Mouse (Mus musculus): ENCODE measurements around the gene Matn4. TPM values are rescaled to one million over a fixed set of nuclear protein-coding genes. Genes with fewer than 3 reads are reported as not detected.

The Matn4 gene
- total RNA-seq, 2 experiments from 2014 or later, result 20.4 to 25.9 TPM

DNA sequence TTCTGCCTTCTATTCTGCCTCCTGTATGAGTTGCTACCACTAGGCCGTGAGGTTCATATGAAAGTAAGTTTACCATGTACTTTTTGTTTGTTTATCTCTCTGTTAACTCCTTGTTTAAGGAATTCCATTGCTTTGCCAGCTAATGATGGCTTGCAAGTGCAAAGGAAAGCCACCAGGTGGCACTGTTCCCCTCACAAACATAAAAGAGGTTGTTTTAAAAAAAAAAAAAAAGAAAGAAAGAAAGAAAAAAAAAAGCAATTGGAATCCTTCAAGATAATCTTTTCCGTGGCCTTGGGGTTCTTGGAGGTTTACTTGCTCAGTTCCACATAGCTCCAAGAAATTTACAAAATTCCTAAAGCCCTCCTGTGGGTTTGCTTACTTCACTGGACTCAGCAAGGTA lies 12.2 kb upstream of the Matn4 start:
- DNase-seq (ENCODE audit: low spot score in 2 of 2), result peak in 1 of 2 experiments; percentile 53

DNA sequence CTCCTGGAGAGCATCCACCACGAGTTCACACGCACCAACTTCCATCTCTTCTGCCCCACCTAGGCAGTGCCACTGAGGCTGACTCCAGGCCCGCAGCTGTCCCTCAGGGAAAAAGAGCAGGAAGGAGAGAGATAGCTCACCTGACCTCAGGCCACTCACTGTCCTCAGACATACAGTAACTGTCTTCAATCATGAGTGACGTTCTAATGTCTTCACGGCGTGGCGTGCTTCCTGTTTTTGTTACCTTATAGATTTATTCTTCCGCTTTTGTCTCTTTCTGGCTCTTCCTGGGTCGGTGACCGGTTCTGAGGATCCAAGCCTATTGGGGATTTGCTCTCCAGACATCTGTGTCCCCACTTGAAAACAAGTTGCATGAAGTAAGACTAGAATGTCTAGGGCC lies 9.6 kb upstream of the Matn4 start:
- DNase-seq (ENCODE audit: low spot score in 2 of 2), result no peak

DNA sequence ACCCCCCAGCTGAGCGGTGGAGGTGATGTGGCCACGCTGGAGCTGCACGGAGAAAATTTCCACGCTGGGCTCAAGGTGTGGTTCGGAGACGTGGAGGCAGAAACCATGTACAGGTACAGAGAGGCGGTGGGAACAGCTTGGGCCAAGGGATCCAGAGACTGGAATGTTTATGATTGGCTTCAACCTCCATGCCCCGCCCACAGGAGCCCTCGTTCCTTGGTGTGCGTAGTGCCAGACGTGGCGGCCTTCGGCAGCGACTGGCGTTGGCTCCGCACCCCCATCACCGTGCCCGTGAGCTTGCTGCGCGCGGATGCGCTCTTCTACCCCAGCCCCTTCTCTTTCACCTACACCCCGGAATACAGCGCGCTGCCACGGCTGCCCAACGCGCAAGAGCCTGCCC lies 9.2 kb upstream of the Matn4 start:
- DNase-seq (ENCODE audit: low spot score in 2 of 2), result no peak

DNA sequence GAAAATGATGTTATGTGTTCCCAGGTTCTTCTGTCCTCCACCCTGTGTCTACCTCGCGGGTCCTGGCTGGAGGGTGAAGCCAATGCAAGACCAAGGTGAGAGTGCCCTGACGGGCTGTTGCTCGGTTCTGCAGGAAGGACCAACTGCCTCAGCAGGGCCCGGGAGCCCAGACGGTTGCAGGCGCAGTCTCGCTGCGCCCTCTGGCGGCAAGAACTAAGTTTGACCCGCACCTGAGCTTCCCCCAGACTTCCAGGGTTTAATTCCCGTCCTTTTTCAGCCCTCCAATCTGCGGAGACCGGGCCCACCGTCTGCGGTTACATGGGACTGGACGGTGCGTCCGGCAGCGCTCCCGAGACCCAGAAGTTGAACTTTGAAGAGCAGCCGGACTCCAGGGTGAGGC lies 2.7 kb upstream of the Matn4 start:
- peak; percentile 77 to 83 for DNase-seq (ENCODE audit: low spot score in 2 of 2)

DNA sequence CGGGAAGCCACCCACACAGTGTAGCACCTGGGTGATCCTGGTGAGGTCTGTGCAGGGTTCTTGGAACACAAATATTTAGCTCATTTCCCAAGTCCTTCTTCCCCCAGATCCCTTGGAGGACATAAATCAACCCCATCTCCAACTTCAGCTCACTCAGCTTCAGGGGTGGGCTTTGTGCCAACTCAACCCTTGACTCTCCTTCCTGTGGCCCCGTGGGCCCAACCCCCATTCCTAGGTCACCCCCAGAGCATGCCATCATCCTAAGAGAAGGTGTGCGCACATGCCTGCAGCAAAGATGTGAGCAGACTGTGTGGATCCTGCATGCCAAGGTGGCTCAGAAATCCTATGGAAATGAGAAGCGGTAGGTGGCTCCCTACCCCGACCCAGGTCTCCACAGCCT lies 559 bp upstream of the Matn4 start:
- DNase-seq (ENCODE audit: low spot score in 2 of 2), result no peak

DNA sequence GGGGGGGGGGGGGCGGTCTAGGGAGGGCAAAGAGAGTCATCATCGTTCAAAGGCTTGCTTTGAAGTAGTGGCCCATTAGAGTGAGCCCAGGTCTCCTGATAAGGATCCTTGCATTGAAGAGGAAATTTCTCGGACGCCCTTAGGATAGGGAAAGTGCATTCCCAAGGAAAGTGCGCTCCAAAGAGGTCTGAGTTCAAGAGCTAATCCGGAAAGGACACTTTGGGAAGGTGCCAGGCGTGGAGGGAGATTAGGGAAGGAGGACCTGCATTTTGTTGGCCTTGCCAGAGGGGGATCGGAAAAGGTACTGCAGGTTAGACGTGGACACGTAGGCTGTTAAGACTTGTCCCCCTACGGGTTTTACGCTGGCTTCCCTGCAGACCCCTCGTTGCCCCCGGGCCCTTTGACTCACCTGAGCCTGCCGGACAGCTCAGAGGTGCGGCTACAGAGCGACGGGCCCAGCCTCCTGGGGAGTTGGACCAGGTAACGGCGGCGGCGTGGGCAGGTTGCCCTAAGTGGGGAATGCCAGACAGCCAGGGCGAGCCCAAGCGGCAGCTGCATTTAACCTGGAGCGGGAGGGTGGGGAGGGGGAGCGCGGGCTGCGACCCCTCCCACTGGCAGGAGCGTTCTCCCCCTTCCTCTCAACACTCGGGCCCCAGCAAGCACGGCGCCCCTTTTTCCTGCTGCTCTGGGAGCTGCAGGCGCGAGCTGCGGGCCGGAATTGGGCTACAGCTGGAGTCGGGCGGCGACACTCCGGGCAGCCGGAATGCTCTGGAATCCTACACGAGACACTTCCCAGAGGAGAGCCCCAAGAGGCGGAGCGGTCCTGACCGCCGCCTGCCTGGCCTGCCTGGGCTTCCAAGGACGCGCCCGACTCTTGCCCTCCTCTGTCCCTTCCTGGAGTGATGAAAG lies 624 bp downstream of the Matn4 start:
- peak in 1 of 2 experiments; percentile 32 for DNase-seq (ENCODE audit: low spot score in 2 of 2)

DNA sequence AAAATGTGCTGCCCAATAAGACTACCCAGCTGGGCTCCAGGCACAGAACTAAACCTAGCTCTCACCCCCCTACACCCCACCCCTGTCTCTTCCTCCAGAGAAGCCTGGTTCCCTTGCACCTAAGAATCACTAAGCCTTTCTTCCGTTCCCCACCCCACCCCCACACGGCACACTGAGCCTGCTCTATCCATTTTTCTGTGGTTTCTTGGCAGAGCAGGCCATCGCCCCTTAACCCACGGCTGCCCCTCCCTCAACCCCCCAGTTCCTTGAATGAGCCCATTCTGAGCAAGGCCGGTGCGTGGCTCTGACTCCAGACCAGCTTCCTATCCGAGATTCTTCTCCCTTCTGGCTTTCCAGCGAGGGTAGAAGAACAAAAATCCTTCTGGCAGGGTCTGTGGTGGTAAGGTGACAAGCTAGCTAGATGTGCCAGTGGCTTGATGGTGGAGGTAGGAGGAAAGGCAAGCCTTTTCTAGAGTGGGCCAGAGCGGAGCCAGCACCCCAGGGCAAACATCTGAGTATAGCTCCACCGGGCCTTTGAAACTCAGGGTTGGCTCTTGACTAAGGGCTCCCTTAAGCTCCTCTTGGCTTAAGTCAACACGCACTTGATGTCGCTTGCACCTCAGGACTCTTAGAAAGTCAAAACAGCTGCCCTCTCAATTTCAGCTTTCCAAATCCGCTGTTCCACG lies 1.4 kb downstream of the Matn4 start:
- DNase-seq (ENCODE audit: low spot score in 2 of 2), result peak in 1 of 2 experiments; percentile 56

DNA sequence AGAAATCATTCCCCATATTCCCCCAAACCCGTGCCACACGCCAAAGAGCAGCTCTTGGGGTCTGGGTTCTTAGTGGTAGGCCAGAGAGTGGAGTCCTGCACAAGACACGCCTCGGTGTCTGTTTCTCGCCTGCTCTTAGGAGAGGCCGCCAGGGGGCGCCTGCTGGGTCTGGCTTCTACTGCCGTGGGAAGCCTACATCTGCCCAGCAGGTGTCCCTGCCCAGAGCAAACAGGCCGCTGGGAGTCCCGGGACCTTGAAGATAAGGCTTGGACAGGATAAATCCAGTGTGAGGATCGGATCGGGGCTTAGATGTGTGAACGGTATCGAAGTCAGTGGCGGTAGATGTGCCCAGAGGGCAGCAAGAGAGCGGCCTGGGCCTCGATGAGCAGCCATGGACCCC lies 2.1 kb downstream of the Matn4 start, which contains the start of gene Rbpjl:
TSS of gene Rbpjl (plus strand) at position 236 of the 400 bp plus-strand sequence.
- peak; percentile 75 to 76 for DNase-seq (ENCODE audit: low spot score in 2 of 2)

DNA sequence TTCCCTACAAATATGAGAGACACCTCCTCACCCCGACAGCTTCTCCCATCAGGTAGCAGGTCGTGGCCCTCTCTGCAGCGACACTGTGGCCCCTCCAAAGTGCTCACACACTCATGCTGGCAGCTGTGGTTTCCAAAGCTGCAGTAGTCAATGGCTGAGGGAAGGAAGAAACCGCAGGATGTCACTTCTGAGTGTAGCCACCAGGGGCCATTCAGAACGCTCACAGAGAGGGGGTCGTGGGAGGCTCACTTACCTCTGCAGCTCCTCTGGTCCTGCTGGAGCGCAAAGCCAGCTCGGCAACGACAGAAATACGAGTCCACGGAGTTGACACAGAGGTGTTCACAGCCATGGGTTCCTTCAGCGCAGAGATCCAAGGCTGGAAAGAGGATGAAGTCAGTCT lies 8.0 kb downstream of the Matn4 start:
- no peak for DNase-seq (ENCODE audit: low spot score in 2 of 2)

DNA sequence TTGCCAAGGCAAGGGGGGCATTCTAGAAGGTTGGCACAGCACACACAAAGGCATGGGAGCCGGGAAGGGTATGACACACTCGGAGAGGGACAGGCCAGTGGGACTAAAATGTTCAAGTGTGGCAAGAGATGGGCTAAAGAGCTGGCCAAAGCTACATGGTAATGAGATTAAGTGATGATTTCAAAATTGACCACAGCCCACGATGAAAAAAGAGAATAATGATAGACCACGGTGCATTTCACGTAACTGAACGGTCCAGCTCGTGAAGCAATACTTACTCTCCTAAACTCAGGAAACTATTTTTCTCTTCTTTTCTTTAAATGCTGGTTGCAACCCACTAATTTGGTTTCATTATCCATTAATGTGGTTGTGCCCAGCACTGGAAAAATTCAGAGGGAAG lies 8.9 kb downstream of the Matn4 start:
- no peak for DNase-seq (ENCODE audit: low spot score in 2 of 2)

DNA sequence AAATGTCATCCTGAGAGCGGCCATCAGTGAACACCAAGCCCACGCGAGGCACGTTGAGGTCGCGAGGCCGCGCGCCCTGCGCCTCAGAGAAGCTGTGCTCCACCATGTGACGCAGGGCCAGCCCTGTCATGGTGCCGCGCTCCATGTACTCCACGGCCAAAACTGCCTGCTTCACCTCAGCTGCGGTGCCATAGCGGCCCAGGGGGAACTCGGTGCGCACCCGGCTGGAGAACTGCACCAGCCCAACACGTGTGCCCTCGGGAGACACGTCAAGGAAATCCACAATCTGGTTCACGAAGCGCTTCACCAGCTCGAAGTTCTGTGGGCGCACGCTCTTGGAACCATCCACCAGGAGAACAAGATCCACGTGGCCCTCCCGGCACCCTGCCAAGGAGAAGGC lies 11.8 kb downstream of the Matn4 start:
- no peak for DNase-seq (ENCODE audit: low spot score in 2 of 2)

DNA sequence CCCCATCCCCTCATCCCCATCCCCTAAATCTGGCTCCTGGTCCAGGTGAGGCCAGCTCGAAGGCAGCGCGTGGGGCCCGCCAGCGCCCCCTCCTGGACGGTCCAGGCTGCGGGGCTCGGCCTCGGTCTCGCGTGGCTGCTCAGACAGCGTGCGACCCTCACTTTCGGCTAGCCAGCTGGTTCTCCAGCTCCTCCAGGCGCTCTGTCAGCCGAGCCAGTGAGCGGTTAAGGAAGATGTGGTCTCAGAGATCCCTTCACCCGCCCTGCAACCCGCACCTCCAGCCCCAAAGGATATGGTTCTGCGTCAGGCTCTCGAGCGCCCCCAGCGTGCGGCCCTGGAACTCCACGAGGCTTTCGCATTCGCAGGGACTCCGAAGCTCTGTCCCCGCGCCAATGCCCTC lies 15.5 kb downstream of the Matn4 start:
- DNase-seq (ENCODE audit: low spot score in 2 of 2), result peak; percentile 94

DNA sequence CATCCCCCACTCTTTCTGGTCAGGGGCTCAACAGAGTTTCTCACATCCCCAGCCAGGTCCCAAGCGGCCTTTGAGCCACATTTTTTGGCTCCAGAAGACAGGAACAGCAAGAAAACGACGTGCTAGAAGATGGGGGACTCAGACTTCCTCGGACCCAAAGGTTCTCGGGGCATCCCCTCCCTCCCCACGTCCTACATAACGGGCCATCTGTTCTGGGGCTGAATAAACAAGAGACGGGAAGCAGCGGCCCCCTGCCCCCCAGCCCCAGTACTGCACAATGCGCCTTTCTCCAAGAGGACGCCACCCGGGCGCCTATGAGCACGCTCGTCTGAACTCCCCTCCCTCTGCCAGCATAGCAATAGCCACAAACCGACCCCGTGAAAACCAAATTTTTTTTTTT lies 15.9 kb downstream of the Matn4 start, which contains the start of gene Slpi:
TSS of gene Slpi (minus strand) at position 76 of the 400 bp plus-strand sequence.
- peak; percentile 53 to 65 for DNase-seq (ENCODE audit: low spot score in 2 of 2)

DNA sequence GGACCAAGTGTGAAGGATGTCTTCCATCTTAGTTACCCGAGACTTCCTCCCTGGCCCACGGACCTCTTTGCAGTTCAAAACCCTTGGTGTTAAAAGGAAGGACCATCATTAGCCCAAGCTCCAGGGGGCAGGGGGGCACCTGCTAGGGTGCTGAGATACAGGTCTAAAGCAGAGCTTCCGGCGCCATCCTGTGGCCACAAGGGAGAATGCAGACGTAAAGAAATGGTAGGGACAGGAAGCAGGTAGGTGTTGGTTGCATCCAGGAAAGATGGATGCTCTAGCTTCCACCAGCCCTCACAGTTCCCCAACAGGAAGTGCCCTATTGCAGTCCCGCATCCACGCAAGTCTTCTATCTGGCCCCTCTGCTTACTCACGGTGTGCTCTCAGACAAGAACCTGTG lies 18.0 kb downstream of the Matn4 start:
- DNase-seq (ENCODE audit: low spot score in 2 of 2), result peak; percentile 71

DNA sequence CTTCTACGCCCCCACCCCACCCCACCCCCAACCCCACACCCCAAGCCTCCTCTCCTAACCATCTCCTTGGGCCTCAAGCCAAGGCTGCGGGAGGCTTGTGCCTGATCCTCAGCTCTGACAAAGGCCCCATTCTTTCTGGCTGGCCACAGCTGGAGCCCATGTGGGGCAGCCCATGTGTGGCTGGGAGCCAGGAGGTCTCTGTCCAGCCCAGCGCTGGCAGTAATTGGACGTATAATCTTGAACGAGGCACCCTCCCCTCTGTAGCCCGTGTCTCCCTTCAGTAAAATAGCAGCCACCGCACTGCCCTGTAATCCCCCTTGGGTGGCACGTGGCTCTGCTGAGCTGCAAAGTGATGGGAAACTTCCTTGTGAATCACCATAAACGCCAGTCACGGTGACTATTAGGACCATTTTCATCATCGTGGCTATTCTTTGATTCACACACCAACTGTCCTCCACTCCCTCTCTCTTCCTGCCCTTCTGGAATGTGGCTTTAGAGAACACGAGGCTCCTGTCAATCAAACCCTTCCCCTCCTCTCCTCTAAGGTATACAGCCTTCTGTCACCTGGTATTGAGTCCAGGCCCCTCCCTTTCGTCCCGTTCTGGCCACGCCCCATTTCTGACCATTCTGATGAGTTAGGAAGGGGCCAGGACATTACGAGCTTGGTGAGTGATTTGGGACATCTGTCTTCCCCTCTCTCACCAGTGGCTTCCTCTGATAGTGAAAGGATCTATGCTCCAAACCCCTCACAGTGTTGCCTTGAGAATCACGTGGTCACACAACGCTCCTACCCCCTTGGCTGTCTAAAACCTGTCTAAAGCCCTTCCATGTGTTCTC lies 18.8 kb downstream of the Matn4 start:
- peak; percentile 57 to 71 for DNase-seq (ENCODE audit: low spot score in 2 of 2)

DNA sequence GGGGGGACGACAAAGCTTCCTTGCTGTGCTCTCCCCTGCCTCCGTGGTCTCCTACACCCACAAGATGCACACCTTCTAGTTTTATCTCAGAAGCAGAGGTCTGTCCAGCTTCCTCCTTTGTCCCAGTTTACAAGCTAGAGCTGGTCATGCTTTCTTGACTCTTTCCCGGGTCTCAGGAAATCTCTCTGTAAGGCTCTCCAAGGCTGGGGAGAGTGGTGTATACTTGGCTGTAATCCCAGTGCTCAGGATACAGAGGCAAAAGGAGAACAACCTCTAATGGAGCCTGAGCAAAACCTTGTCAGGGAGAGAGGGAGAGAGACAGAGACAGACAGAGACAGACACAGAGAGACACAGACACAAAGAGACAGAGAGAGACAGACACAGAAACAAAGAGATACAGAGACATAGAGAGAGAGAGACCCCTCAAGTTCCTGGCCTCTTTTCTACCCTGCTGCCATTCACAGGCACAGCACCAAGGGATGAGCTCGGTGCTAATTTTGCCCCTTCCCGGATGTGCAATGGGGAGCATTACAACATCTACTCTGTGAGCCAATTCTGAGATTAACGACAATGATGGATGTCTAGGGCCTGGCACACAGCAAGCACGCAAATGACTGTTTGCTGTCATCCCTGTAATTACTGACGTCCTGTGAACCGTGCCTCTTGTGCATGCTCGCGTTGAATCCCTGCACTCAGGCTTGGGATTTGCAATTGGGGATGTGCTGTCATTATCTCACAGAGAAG lies 21.1 kb downstream of the Matn4 start:
- DNase-seq (ENCODE audit: low spot score in 2 of 2), result no peak

DNA sequence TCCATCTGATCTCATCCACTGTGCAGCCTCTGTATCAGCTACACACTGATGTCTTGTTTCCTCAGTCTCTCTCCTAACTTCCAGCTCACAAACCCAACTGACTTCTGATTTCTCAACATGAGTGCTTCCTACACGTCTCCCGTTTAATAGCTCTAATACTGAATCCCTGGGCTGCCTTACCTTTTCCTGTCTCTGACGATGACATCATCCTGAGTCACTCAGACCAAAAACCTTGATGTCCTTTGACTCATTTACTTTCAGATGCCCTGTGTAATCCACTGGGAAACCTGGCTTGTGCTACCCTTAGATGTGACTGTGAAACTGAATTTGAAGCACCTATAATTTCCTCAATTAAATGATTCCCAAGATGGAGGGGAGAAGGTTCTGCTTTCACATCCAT lies 22.0 kb downstream of the Matn4 start:
- no peak for DNase-seq (ENCODE audit: low spot score in 2 of 2)

DNA sequence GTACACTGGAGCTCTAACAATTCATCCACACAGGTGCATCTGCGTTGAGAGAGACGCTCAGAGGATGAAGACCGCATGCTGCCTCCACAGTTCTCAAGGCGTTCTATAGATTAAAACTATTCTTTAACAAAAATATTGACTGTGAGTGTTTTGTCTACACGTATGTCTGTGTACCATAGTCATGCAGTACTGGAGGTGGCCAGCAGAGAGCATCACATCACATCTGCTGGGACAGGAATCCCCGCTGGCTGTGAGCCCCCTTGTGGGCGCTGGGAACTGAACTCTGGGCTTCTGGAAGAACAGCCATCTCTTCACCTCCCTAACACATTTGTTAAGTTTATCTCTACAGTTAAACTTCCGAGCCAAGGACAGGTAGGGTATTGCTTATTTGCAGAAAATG lies 23.2 kb downstream of the Matn4 start:
- DNase-seq (ENCODE audit: low spot score in 2 of 2), result no peak

DNA sequence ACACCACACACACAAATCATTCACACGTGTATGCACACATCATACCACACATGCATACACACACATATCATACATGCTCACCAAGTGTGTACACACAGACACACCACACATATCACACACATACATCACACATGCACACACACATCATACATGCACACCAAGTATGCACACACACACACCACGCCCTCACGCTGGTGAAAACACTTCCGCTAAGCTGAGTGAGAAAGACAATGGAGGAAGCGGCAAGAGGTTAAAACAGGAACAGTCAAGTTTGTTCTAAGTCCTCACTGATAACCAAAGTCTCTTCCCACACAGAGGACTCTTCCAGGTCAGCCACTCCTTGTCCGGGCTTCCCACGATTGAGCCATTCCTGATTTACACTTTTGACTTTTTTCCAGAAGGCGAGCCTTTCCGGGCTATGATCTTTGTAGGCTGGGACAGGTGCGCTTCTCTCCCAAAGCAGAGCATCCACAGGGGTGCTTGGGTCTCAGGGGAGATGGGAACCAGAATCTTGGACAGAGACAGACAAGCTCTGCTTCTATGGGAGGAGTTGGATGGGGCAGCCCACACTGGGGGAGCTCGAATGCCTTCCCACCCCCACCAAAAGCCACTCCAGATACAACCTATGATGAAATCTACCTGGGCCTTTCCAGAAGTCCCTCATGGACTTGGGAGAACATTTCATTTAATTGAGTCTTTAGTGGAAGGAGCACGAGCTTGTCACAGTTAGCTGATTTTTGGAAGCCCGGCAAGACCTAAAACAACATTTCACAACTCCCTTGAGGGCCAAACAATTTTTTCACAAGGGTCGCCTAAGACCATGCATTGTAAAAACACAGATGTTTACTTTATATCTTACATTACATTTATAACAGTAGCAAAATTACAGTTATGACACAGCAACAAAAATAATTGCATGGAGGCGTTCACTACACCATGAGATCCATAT lies 27.2 kb downstream of the Matn4 start:
- DNase-seq (ENCODE audit: low spot score in 2 of 2), result no peak

DNA sequence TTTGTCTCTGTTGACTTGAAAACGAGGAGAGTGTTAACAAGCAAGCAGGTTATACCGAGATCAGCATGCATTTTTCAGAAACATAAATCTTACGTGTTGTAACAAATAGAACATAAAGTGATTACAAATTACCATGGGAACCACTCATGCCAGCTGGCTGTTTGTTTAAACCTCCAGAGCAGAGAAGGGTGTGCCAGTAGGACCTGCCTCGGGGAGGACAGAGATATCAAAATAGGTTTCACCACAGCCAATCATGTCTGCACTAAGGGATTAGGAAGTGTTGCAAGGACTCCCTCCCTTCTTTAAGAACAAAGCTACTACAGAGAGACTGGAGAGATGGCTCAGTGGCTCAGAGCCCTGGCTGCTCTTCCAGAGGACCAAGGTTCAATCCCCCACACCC lies 31.8 kb downstream of the Matn4 start:
- no peak for DNase-seq (ENCODE audit: low spot score in 2 of 2)
